Mouse (Mus musculus) embryonic facial prominence, embryonic 13.5 days (tissue): ENCODE results near the gene Sp1. TPM values are rescaled to one million over a fixed set of nuclear protein-coding genes. Genes with fewer than 3 reads are reported as not detected.

Experiments
- ATAC-seq: fragments of 200-750 bp; cut with Nextera tagmentation; 2 replicates; pipeline ENCODE4 v1.8.0; 2017; ENCODE audit warnings: low read depth; ENCODE audit not compliant: insufficient number of reproducible peaks, insufficient read depth, low FRiP score, low TSS enrichment
- H3K27ac ChIP-seq: fragments of 300-500 bp; sonication (generic); 2 replicates; pipeline ENCODE4 v1.5.1; 2015; ENCODE audit warnings: moderate library complexity, mild to moderate bottlenecking, inconsistent platforms
- H3K27me3 ChIP-seq: fragments of 300-500 bp; sonication (generic); 2 replicates; pipeline ENCODE4 v1.6.1; 2015; ENCODE audit warnings: mild to moderate bottlenecking, inconsistent platforms
- H3K36me3 ChIP-seq: fragments of 300-500 bp; sonication (generic); 2 replicates; pipeline ENCODE4 v1.6.1; 2015; ENCODE audit warnings: mild to moderate bottlenecking, inconsistent platforms
- H3K4me1 ChIP-seq: fragments of 300-500 bp; sonication (generic); 2 replicates; pipeline ENCODE4 v1.6.1; 2015; ENCODE audit warnings: inconsistent platforms
- H3K4me2 ChIP-seq: fragments of 300-500 bp; sonication (generic); 2 replicates; pipeline ENCODE4 v1.6.1; 2015; ENCODE audit warnings: moderate library complexity, mild to moderate bottlenecking, inconsistent platforms
- H3K4me3 ChIP-seq: fragments of 300-500 bp; sonication (generic); 2 replicates; pipeline ENCODE4 v1.5.1; 2015; ENCODE audit warnings: mild to moderate bottlenecking, inconsistent platforms
- H3K9ac ChIP-seq: fragments of 300-500 bp; sonication (generic); 2 replicates; pipeline ENCODE4 v1.6.1; 2015; ENCODE audit warnings: mild to moderate bottlenecking, inconsistent platforms
- H3K9me3 ChIP-seq: fragments of 300-500 bp; sonication (generic); 2 replicates; pipeline ENCODE4 v1.6.1; 2016; ENCODE audit warnings: inconsistent platforms
- WGBS: fragments of 180-500 bp; shearing (Covaris S2); methylation state at CpG from one replicate; pipeline ENCODE4 v1.1.7; 2015; ENCODE audit warnings: mixed read lengths; 5-methylcytosine and 5-hydroxymethylcytosine counted together
- polyA plus RNA-seq: library from polyadenylated mRNA; unstranded; fragments of >200 nt; fragmentation: Nextera tagmentation; extraction: Ambion mirVana; gene quantifications from 2 replicates; pipeline ENCODE4 v1.2.1, GENCODE M21; 2015

Gene Sp1
- polyA plus RNA-seq, 1 experiment from 2014 or later = 12.3 TPM

- Histone ChIP-seq H3K4me3 (peak overlapping the region; percentile 58), H3K4me2 (peak overlapping the region; percentile 88)
- under 1% methylated on average over 37 of the region's 43 CpGs for WGBS
Measured at GRCm38 (mm10) chr15:102376453-102377162, 29.3 kb upstream of the Sp1 start.

GRCm38 (mm10) chr15:102377163-102377543 lies 28.8 kb upstream of the Sp1 start:
- peak overlapping the region; percentile 58 for H3K4me3 ChIP-seq
- ATAC-seq = peak; percentile 52
- 0% methylated on average over 7 of the region's 7 CpGs for WGBS
- H3K9me3 ChIP-seq = no peaks in the 10 kb centered on the region
- peak overlapping the region; percentile 88 for H3K4me2 ChIP-seq
- H3K27me3 ChIP-seq = no peaks in the 10 kb centered on the region
- H3K9ac ChIP-seq = peak overlapping the region; percentile 79
- H3K36me3 ChIP-seq = no peaks in the 10 kb centered on the region
- H3K4me1 ChIP-seq = peaks cover 29% of the 10 kb centered on the region
- H3K27ac ChIP-seq = peak overlapping the region; percentile 92

More at GRCm38 (mm10) chr15:102376453-102377162, 29.3 kb upstream of the Sp1 start:
- no peaks in the 10 kb centered on the region for H3K36me3 ChIP-seq
- H3K27me3 ChIP-seq = no peaks in the 10 kb centered on the region
- H3K4me1 ChIP-seq = peaks cover 29% of the 10 kb centered on the region
- peak overlapping the region; percentile 92 for H3K27ac ChIP-seq
- peak; percentile 73 for ATAC-seq
- no peaks in the 10 kb centered on the region for H3K9me3 ChIP-seq
- peak overlapping the region; percentile 79 for H3K9ac ChIP-seq

- WGBS = 2% methylated on average over 10 of the region's 10 CpGs
- Histone ChIP-seq H3K4me3 (peak overlapping the region; percentile 58), H3K4me1 (peaks cover 29% of the 10 kb centered on the region), H3K27me3 (no peaks in the 10 kb centered on the region), H3K9me3 (no peaks in the 10 kb centered on the region), H3K27ac (peak overlapping the region; percentile 92), H3K4me2 (peak overlapping the region; percentile 88), H3K9ac (peak overlapping the region; percentile 79; the same call in 1 of the 2 replicates), H3K36me3 (no peaks in the 10 kb centered on the region)
- peak; percentile 71 for ATAC-seq
Measured at GRCm38 (mm10) chr15:102377810-102378262, 28.1 kb upstream of the Sp1 start.

- Histone ChIP-seq H3K9ac (no peak overlapping the region), H3K4me2 (no peak overlapping the region), H3K27me3 (no peaks in the 10 kb centered on the region), H3K9me3 (no peaks in the 10 kb centered on the region), H3K4me1 (peaks cover 21% of the 10 kb centered on the region), H3K36me3 (no peaks in the 10 kb centered on the region), H3K4me3 (no peak overlapping the region), H3K27ac (no peak overlapping the region)
- ATAC-seq = no peak
- WGBS = 3% methylated on average over 7 of the region's 7 CpGs
Measured at GRCm38 (mm10) chr15:102381575-102381974, 24.4 kb upstream of the Sp1 start.

- H3K36me3 ChIP-seq = no peaks in the 10 kb centered on the region
- H3K4me1 ChIP-seq = peaks cover 3% of the 10 kb centered on the region; the same call in 1 of the 2 replicates
- ATAC-seq = no peak
- WGBS = 92% methylated on average over 6 of the region's 6 CpGs
- no peak overlapping the region for H3K9ac ChIP-seq
- no peak overlapping the region for H3K4me3 ChIP-seq
- no peak overlapping the region for H3K27ac ChIP-seq
- no peak overlapping the region for H3K4me2 ChIP-seq
- no peaks in the 10 kb centered on the region for H3K27me3 ChIP-seq
- H3K9me3 ChIP-seq = no peaks in the 10 kb centered on the region
Measured at GRCm38 (mm10) chr15:102383671-102384070, 22.3 kb upstream of the Sp1 start.

GRCm38 (mm10) chr15:102386640-102387039 lies 19.3 kb upstream of the Sp1 start:
- no peak overlapping the region for H3K4me3 ChIP-seq
- no peak overlapping the region for H3K9ac ChIP-seq
- H3K27ac ChIP-seq = no peak overlapping the region
- no peaks in the 10 kb centered on the region for H3K4me1 ChIP-seq
- H3K36me3 ChIP-seq = no peaks in the 10 kb centered on the region
- H3K9me3 ChIP-seq = no peaks in the 10 kb centered on the region
- no peak overlapping the region for H3K4me2 ChIP-seq
- H3K27me3 ChIP-seq = no peaks in the 10 kb centered on the region
- WGBS = 55% methylated on average over 9 of the region's 9 CpGs
- ATAC-seq = no peak

GRCm38 (mm10) chr15:102388942-102389341 lies 17.0 kb upstream of the Sp1 start:
- 79% methylated on average over 3 of the region's 3 CpGs for WGBS
- H3K4me3 ChIP-seq = no peak overlapping the region
- H3K4me2 ChIP-seq = no peak overlapping the region
- no peak for ATAC-seq
- H3K27me3 ChIP-seq = no peaks in the 10 kb centered on the region
- no peak overlapping the region for H3K9ac ChIP-seq
- no peaks in the 10 kb centered on the region for H3K36me3 ChIP-seq
- H3K27ac ChIP-seq = no peak overlapping the region
- no peaks in the 10 kb centered on the region for H3K9me3 ChIP-seq
- no peaks in the 10 kb centered on the region for H3K4me1 ChIP-seq

- no peak overlapping the region for H3K27ac ChIP-seq
- no peaks in the 10 kb centered on the region for H3K27me3 ChIP-seq
- WGBS = 54% methylated on average over 2 of the region's 2 CpGs
- H3K4me3 ChIP-seq = no peak overlapping the region
- no peaks in the 10 kb centered on the region for H3K9me3 ChIP-seq
- H3K36me3 ChIP-seq = no peaks in the 10 kb centered on the region
- ATAC-seq = no peak
- H3K4me1 ChIP-seq = peaks cover 3% of the 10 kb centered on the region; the same call in 1 of the 2 replicates
- no peak overlapping the region for H3K4me2 ChIP-seq
- H3K9ac ChIP-seq = no peak overlapping the region
Measured at GRCm38 (mm10) chr15:102392520-102392919, 13.4 kb upstream of the Sp1 start.

- Histone ChIP-seq H3K27me3 (no peaks in the 10 kb centered on the region), H3K4me3 (no peak overlapping the region), H3K4me2 (no peak overlapping the region), H3K9ac (no peak overlapping the region), H3K27ac (no peak overlapping the region), H3K4me1 (peaks cover 5% of the 10 kb centered on the region), H3K36me3 (no peaks in the 10 kb centered on the region), H3K9me3 (no peaks in the 10 kb centered on the region)
- ATAC-seq = no peak
Measured at GRCm38 (mm10) chr15:102393584-102394014, 12.3 kb upstream of the Sp1 start.

GRCm38 (mm10) chr15:102395061-102395460 lies 10.9 kb upstream of the Sp1 start:
- no peak overlapping the region for H3K27ac ChIP-seq
- ATAC-seq = no peak

GRCm38 (mm10) chr15:102398629-102399028 lies 7.3 kb upstream of the Sp1 start:
- Histone ChIP-seq H3K27ac (peak overlapping the region; percentile 89; the same call in 1 of the 2 replicates), H3K4me2 (peak overlapping the region; percentile 80), H3K4me3 (peak overlapping the region; percentile 49; the same call in 1 of the 2 replicates), H3K9me3 (no peaks in the 10 kb centered on the region), H3K36me3 (no peaks in the 10 kb centered on the region), H3K27me3 (no peaks in the 10 kb centered on the region), H3K4me1 (peaks cover 27% of the 10 kb centered on the region), H3K9ac (no peak overlapping the region)
- ATAC-seq = no peak
- 19% methylated on average over 5 of the region's 5 CpGs for WGBS

More at GRCm38 (mm10) chr15:102395061-102395460, 10.9 kb upstream of the Sp1 start:
- Histone ChIP-seq H3K9me3 (no peaks in the 10 kb centered on the region), H3K27me3 (no peaks in the 10 kb centered on the region), H3K9ac (no peak overlapping the region), H3K4me1 (peaks cover 20% of the 10 kb centered on the region), H3K36me3 (no peaks in the 10 kb centered on the region), H3K4me3 (no peak overlapping the region), H3K4me2 (no peak overlapping the region)
- WGBS = 10% methylated on average over 3 of the region's 3 CpGs
